Comparison of ENCODE assay signal across 7 mouse cellular contexts in genomic region chr4:119901556-119902491, GRCm38 (mm10).
DNase-seq lines count a peak whose midpoint lies in the region; ATAC-seq and TF ChIP-seq lines count a peak whose summit lies in the region.

No protein-coding gene starts in this region.

- no peaks in the 10 kb centered on the region for H3K36me3 ChIP-seq in neural tube, embryonic 15.5 days
- H3K36me3 ChIP-seq in liver, embryonic 12.5 days = no peaks in the 10 kb centered on the region

- 41% methylated on average over 16 of the region's 16 CpGs for WGBS in neural tube, embryonic 15.5 days
- 64% methylated on average over 16 of the region's 16 CpGs for WGBS in liver, embryonic 12.5 days (ENCODE audit: insufficient replicate concordance)

- no peak overlapping the region for H3K4me3 ChIP-seq in layer of hippocampus, adult 2 months
- no peak overlapping the region for H3K4me3 ChIP-seq in neural tube, embryonic 15.5 days (replicated peaks)
- no peak overlapping the region for H3K4me3 ChIP-seq in liver, embryonic 12.5 days

- DNase-seq in MN1 (ENCODE audit: low spot score) = peak; percentile 47
- DNase-seq in brain, adult 2 months (ENCODE audit: low read depth, low spot score) = peak; percentile 95
- peak; percentile 70 for DNase-seq in gastrocnemius, adult 18-20 months (ENCODE audit: low spot score)
- DNase-seq in layer of hippocampus, adult 2 months (ENCODE audit: low spot score in 2 of 2) = peak; percentile 54 to 71
- DNase-seq in testis, postnatal 10 days (ENCODE audit: low spot score) = no peak

- peak overlapping the region; percentile 81 for H3K27ac ChIP-seq in layer of hippocampus, adult 2 months
- peak overlapping the region; percentile 54 for H3K27ac ChIP-seq in neural tube, embryonic 15.5 days (replicated peaks)
- H3K27ac ChIP-seq in liver, embryonic 12.5 days = no peak overlapping the region

- H3K4me1 ChIP-seq in neural tube, embryonic 15.5 days = peaks cover 21% of the 10 kb centered on the region
- H3K4me1 ChIP-seq in liver, embryonic 12.5 days = no peaks in the 10 kb centered on the region

- peak; percentile 42 for ATAC-seq in neural tube, embryonic 15.5 days (ENCODE audit: low FRiP score)
- ATAC-seq in liver, embryonic 12.5 days = no peak

- TF ChIP-seq CTCF in layer of hippocampus, adult 2 months (conservative IDR thresholded peaks at IDR 0.05) = no peak

- H3K9ac ChIP-seq in neural tube, embryonic 15.5 days (replicated peaks) = no peak overlapping the region
- H3K9ac ChIP-seq in liver, embryonic 12.5 days = no peak overlapping the region

- no peaks in the 10 kb centered on the region for H3K9me3 ChIP-seq in neural tube, embryonic 15.5 days (replicated peaks)
- H3K9me3 ChIP-seq in liver, embryonic 12.5 days (replicated peaks) = no peaks in the 10 kb centered on the region

- no peak overlapping the region for H3K4me2 ChIP-seq in neural tube, embryonic 15.5 days
- H3K4me2 ChIP-seq in liver, embryonic 12.5 days = no peak overlapping the region

- H3K27me3 ChIP-seq in neural tube, embryonic 15.5 days (replicated peaks) = no peaks in the 10 kb centered on the region
- 0 out of 2 replicates have a peak, but pooled peaks cover 16% of the 10 kb centered on the region for H3K27me3 ChIP-seq in liver, embryonic 12.5 days (replicated peaks)
